Mouse (Mus musculus) forebrain, postnatal 0 days (tissue): ENCODE results near the gene Wiz. TPM values are rescaled to one million over a fixed set of nuclear protein-coding genes. Genes with fewer than 3 reads are reported as not detected.

Experiments
- ATAC-seq: fragments of 200-750 bp; cut with Nextera tagmentation; 2 replicates; pipeline ENCODE4 v1.8.0; 2017; ENCODE audit warnings: mild to moderate bottlenecking, moderate library complexity
- DNase-seq: peaks from one replicate; pipeline ENCODE4 v3.0.0-alpha.2; 2015
- H3K27ac ChIP-seq: fragments of 300-500 bp; sonication (generic); 2 replicates; pipeline ENCODE4 v1.5.1; 2014; ENCODE audit warnings: low read depth, mild to moderate bottlenecking, antibody characterized with exemption, low read length, moderate library complexity, mixed read lengths
- H3K27me3 ChIP-seq: fragments of 300-500 bp; sonication (generic); 2 replicates; pipeline ENCODE4 v1.6.1; 2014; ENCODE audit warnings: mild to moderate bottlenecking, low read length, mixed read lengths; ENCODE audit not compliant: insufficient read depth
- H3K36me3 ChIP-seq: fragments of 300-500 bp; sonication (generic); 2 replicates; pipeline ENCODE4 v1.6.1; 2014; ENCODE audit warnings: mild to moderate bottlenecking, moderate library complexity; ENCODE audit not compliant: insufficient read depth
- H3K4me1 ChIP-seq: fragments of 300-500 bp; sonication (generic); 2 replicates; pipeline ENCODE4 v1.6.1; 2014; ENCODE audit warnings: antibody characterized with exemption; ENCODE audit not compliant: insufficient read depth
- H3K4me2 ChIP-seq: fragments of 300-500 bp; sonication (generic); 2 replicates; pipeline ENCODE4 v1.6.1; 2014; ENCODE audit warnings: low read depth, mild to moderate bottlenecking, moderate library complexity
- H3K4me3 ChIP-seq: fragments of 300-500 bp; sonication (generic); 2 replicates; pipeline ENCODE4 v1.5.1; 2014; ENCODE audit warnings: low read depth, low read length, mixed read lengths
- H3K9ac ChIP-seq: fragments of 300-500 bp; sonication (generic); 2 replicates; pipeline ENCODE4 v1.6.1; 2014; ENCODE audit warnings: mild to moderate bottlenecking
- H3K9me3 ChIP-seq: fragments of 300-500 bp; sonication (generic); 2 replicates; pipeline ENCODE4 v1.6.1; 2016; ENCODE audit warnings: low read length
- CTCF ChIP-seq: sonication (generic); IDR thresholded peaks from 2 replicates; pipeline ENCODE4 v1.5.1; 2016; ENCODE audit warnings: antibody characterized with exemption, control low read depth, low read depth
- WGBS: fragments of 180-500 bp; shearing (Covaris S2); extraction: QIAGEN DNeasy Blood & Tissue Kit; methylation state at CpG from one replicate; pipeline ENCODE4 v1.1.7; 2014; 5-methylcytosine and 5-hydroxymethylcytosine counted together
- polyA plus RNA-seq: library from polyadenylated mRNA; unstranded; fragments of >200 nt; fragmentation: Nextera tagmentation; extraction: Ambion mirVana; gene quantifications from 2 replicates; pipeline ENCODE4 v1.2.1, GENCODE M21; 2015
- total RNA-seq: library from RNA; depleted of rRNA; stranded (reverse); fragments of >200 nt; gene quantifications from 2 replicates; pipeline ENCODE4 v1.2.3, GENCODE M21; 2014

Gene Wiz
- total and polyA plus RNA-seq, 2 experiments from 2014 or later: 42.0 to 55.4 TPM

DNA sequence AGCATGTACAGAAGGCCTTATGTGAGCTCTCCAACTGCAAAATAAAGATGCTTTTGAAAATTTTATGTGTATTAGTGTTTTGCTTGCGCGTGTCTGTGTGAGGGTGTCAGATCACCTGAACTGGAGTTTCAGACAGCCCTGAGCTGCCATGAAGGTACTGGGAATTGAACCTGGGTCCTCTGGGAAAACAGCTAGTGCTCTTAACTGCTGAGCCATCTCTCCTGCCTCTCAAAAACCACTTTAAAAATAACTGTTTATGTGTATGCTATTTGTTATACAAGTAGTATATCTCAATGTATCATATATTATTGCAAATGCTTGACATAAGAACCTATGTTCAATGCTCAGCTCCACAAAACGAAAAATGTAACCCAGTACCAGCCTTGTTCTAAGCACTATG, 38.0 kb downstream of the Wiz start:
- 78% methylated on average over 3 of the region's 3 CpGs for WGBS
- Histone ChIP-seq H3K4me3 (peak overlapping the region; percentile 91; the same call in 1 of the 2 replicates), H3K9ac (no peak overlapping the region), H3K4me2 (peak overlapping the region; percentile 83; the same call in 1 of the 2 replicates), H3K27ac (no peak overlapping the region), H3K4me1 (no peaks in the 10 kb centered on the region), H3K36me3 (peaks cover 22% of the 10 kb centered on the region), H3K27me3 (no peaks in the 10 kb centered on the region), H3K9me3 (no peaks in the 10 kb centered on the region)
- no peak for TF ChIP-seq CTCF
- DNase-seq (no peak), ATAC-seq (no peak)

DNA sequence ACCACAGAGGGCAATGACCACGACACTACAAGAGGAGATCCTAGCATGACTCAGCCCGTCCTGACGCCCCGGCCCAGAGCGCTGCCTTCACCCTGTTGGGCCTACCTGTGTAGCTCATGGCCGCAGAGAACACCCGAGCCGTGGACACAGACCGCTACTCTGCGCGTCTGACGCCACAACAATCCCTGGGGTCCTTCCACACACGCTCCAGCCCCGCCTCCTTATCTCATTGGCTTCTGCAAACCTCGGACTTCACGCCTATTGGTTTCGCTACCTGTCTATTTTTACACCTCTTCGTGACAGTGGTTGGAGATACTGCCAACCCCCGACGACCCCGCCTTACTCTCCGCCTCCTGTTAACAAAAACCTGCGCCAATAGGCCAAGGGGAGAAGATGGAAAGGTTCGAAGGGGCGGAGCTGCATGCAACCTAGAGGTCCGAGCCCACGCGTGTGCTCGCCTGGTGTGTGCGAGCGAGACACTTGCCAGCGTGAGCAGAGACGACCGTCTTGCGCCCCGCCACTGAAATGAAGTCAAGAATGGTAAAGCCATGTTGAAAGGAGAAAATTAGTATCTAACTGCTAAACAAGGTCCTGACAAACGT, 38.8 kb downstream of the Wiz start, which contains the start of gene Akap8l:
Akap8l (minus strand) TSS at position 226 of the 602 bp plus-strand sequence.
- DNase-seq (peak; percentile 98), ATAC-seq (peak; percentile 97)
- 2% methylated on average over 37 of the region's 37 CpGs for WGBS
- H3K9me3 ChIP-seq: no peaks in the 10 kb centered on the region
- H3K4me1 ChIP-seq: no peaks in the 10 kb centered on the region
- H3K4me2 ChIP-seq: peak within 1 kb of the TSS; percentile 83
- peak within 1 kb of the TSS; percentile 91 for H3K9ac ChIP-seq
- H3K4me3 ChIP-seq: peak within 1 kb of the TSS; percentile 91
- peak within 1 kb of the TSS; percentile 88 for H3K27ac ChIP-seq
- H3K36me3 ChIP-seq: peaks cover 14% of the 10 kb centered on the region
- TF ChIP-seq CTCF: no peak
- H3K27me3 ChIP-seq: no peaks in the 10 kb centered on the region

GRCm38 (mm10) chr17:32349851-32350381, 39.3 kb downstream of the Wiz start:
- no peaks in the 10 kb centered on the region for H3K27me3 ChIP-seq
- peak overlapping the region; percentile 83 for H3K4me2 ChIP-seq
- H3K9ac ChIP-seq: peak overlapping the region; percentile 91
- H3K36me3 ChIP-seq: peaks cover 8% of the 10 kb centered on the region
- TF ChIP-seq CTCF: no peak
- peak; percentile 11 for ATAC-seq
- no peaks in the 10 kb centered on the region for H3K4me1 ChIP-seq
- peak overlapping the region; percentile 88 for H3K27ac ChIP-seq
- H3K4me3 ChIP-seq: peak overlapping the region; percentile 91
- 1% methylated on average over 24 of the region's 24 CpGs for WGBS
- H3K9me3 ChIP-seq: no peaks in the 10 kb centered on the region
- DNase-seq: no peak

DNA sequence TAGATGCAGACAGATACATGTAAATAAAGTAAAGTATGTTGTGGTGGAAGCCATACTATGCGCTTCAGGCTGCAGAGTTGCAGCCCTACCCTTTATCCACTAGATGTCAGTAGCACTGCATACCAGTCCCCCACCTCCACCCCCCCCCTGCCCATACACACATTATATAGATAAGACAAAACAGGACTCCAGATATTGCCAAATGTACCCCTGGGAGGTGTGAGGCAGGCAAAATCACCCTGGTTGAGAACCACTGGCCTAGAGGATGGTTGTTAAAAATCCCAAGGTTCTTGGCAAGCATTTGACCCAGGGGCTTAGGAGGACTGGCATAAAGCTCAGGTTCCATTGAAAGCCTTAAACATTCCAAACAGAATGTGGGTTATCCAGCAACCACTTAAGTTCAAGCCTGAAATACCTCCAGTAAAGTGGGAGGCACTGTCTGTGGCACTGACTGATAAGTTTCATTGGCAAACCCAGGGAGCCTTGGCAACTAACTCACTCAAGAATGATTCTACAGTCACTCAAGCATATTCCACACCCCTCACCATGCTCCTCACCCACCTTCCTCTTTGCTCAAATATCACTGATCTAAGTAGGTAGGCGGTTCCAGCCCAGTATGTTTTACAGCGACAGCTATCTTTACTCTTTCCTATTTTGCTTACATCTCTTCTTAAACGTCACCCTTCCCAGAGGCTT, 40.1 kb downstream of the Wiz start:
- peak; percentile 72 for DNase-seq

GRCm38 (mm10) chr17:32348406-32348805, 40.8 kb downstream of the Wiz start:
- H3K27me3 ChIP-seq: no peaks in the 10 kb centered on the region
- no peaks in the 10 kb centered on the region for H3K9me3 ChIP-seq
- 87% methylated on average over 2 of the region's 2 CpGs for WGBS
- peaks cover 8% of the 10 kb centered on the region for H3K36me3 ChIP-seq
- ATAC-seq (no peak), DNase-seq (no peak)
- H3K9ac ChIP-seq: no peak overlapping the region
- no peak for TF ChIP-seq CTCF
- no peak overlapping the region for H3K4me3 ChIP-seq
- H3K4me2 ChIP-seq: peak overlapping the region; percentile 83
- H3K27ac ChIP-seq: no peak overlapping the region
- H3K4me1 ChIP-seq: no peaks in the 10 kb centered on the region

More for the DNA sequence above, 40.1 kb downstream of the Wiz start:
- TF ChIP-seq CTCF: peak; percentile 91
- 0 out of 2 replicates have a peak, but pooled peaks have one; percentile 23 for ATAC-seq
- no peaks in the 10 kb centered on the region for H3K27me3 ChIP-seq
- H3K9me3 ChIP-seq: no peaks in the 10 kb centered on the region
- peak overlapping the region; percentile 88; the same call in 1 of the 2 replicates for H3K27ac ChIP-seq
- peaks cover 8% of the 10 kb centered on the region for H3K36me3 ChIP-seq
- peak overlapping the region; percentile 83 for H3K4me2 ChIP-seq
- H3K4me3 ChIP-seq: peak overlapping the region; percentile 91
- peak overlapping the region; percentile 91; the same call in 1 of the 2 replicates for H3K9ac ChIP-seq
- no peaks in the 10 kb centered on the region for H3K4me1 ChIP-seq
- 11% methylated on average over 4 of the region's 4 CpGs for WGBS

DNA sequence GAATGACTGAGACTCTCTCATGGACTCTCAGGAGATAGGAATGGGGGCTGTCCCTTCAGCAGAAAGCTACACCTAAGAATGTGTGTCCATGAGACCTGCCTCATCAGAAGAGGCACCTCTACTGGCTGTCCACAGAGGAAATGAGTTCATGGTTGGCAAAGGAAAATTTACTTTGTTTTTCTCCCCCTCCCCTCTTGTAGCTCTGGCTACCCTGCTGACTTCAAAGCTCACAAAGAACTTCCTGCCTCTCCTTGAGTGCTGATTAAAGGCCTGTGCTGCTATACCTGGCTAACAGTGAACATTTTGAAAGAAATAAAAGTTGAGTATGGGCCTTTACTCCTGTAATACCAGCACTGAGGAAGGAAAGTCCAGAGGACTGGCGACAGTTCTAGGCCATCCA, 48.1 kb downstream of the Wiz start:
- Histone ChIP-seq H3K4me2 (no peak overlapping the region), H3K4me1 (no peaks in the 10 kb centered on the region), H3K4me3 (no peak overlapping the region), H3K27me3 (no peaks in the 10 kb centered on the region), H3K9me3 (no peaks in the 10 kb centered on the region), H3K36me3 (peaks cover 38% of the 10 kb centered on the region), H3K27ac (no peak overlapping the region), H3K9ac (no peak overlapping the region)
- no peak for DNase-seq
- WGBS: 91% methylated on average over 1 of the region's 1 CpGs
- TF ChIP-seq CTCF: no peak
- ATAC-seq: no peak

- TF ChIP-seq CTCF: no peak
- H3K27me3 ChIP-seq: no peaks in the 10 kb centered on the region
- H3K27ac ChIP-seq: no peak overlapping the region
- no peaks in the 10 kb centered on the region for H3K9me3 ChIP-seq
- no peak overlapping the region for H3K4me2 ChIP-seq
- H3K4me3 ChIP-seq: no peak overlapping the region
- no peaks in the 10 kb centered on the region for H3K4me1 ChIP-seq
- no peak for ATAC-seq
- DNase-seq: no peak
- H3K36me3 ChIP-seq: peaks cover 47% of the 10 kb centered on the region
- 93% methylated on average over 1 of the region's 1 CpGs for WGBS
- H3K9ac ChIP-seq: no peak overlapping the region
These were observed 49.1 kb downstream of the Wiz start for GRCm38 (mm10) chr17:32340110-32340509.
